Mouse (Mus musculus) bone marrow, adult 2 months (tissue): ENCODE measurements around the gene Pigyl. TPM values are rescaled to one million over a fixed set of nuclear protein-coding genes. Genes with fewer than 3 reads are reported as not detected.

Source experiments
- H3K27ac ChIP-seq: fragments of 200-500 bp; 2 replicates; pipeline ENCODE4 v1.5.1; 2012; ENCODE audit warnings: low read depth, mild to moderate bottlenecking, control low read depth, inconsistent platforms, low read length; ENCODE audit not compliant: control insufficient read depth, poor library complexity, insufficient read depth
- H3K4me1 ChIP-seq: fragments of 200-500 bp; 2 replicates; pipeline ENCODE4 v1.6.1; 2011; ENCODE audit warnings: low read length; ENCODE audit not compliant: control insufficient read depth, insufficient read depth
- H3K4me3 ChIP-seq: fragments of 200-500 bp; replicated peaks from 2 replicates; pipeline ENCODE3; 2011; ENCODE audit warnings: mild to moderate bottlenecking, low read depth, low read length, control low read depth; ENCODE audit not compliant: control insufficient read depth
- CTCF ChIP-seq: fragments of 200-500 bp; IDR thresholded peaks from 2 replicates; pipeline ENCODE4 v1.5.1; 2011; ENCODE audit warnings: low read length, control low read depth; ENCODE audit not compliant: control insufficient read depth, insufficient read depth
- POLR2A ChIP-seq: fragments of 200-500 bp; IDR thresholded peaks from 2 replicates; pipeline ENCODE4 v1.6.1; 2011; ENCODE audit warnings: low read depth, mild to moderate bottlenecking, control low read depth, low read length, borderline replicate concordance; ENCODE audit not compliant: control insufficient read depth
- WGBS: fragments of 180-500 bp; shearing (Covaris S2); methylation state at CpG from one replicate; pipeline ENCODE4 v1.1.7; 2018; 5-methylcytosine and 5-hydroxymethylcytosine counted together
- polyA plus RNA-seq: library from polyadenylated mRNA; stranded (reverse); fragments of >200 nt; gene quantifications from 2 replicates; pipeline ENCODE4 v1.2.4, GENCODE M21; 2011; ENCODE audit warnings: low replicate concordance; ENCODE audit not compliant: missing spikeins, insufficient read depth, insufficient read length

The Pigyl gene
- polyA plus RNA-seq, 1 experiment = 23.3 TPM

DNA sequence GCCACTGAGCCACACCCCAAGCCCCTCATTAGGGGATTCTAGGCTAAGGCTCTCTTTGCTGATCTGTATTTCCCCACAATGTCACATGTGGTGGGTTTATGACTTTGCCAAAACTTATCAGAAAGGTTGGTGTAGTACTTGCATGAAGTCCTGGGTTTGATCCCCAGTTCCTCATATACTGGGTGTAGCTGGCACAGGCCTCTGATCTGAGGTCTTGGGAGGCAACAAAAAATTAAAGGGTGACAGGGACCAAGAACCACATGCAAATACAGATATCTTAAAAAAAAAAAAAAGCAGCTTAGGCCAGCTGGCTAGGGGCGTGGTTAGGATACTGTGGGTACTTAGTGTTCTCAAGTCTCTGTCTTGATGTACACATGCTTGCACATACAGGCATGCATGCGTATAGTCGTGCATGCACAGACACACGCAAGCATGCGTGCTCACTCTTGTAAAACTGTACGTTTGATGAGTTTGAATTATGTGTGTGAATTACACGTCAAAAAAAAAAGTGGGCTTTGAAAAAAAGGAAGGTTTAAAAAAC is 33.5 kb upstream of the Pigyl start:
- H3K27ac ChIP-seq = peak overlapping the region; percentile 81
- TF ChIP-seq CTCF (no peak), POLR2A (no peak)
- WGBS = 65% methylated on average over 7 of the region's 7 CpGs
- no peak overlapping the region for H3K4me3 ChIP-seq
- H3K4me1 ChIP-seq = peaks cover 26% of the 10 kb centered on the region

DNA sequence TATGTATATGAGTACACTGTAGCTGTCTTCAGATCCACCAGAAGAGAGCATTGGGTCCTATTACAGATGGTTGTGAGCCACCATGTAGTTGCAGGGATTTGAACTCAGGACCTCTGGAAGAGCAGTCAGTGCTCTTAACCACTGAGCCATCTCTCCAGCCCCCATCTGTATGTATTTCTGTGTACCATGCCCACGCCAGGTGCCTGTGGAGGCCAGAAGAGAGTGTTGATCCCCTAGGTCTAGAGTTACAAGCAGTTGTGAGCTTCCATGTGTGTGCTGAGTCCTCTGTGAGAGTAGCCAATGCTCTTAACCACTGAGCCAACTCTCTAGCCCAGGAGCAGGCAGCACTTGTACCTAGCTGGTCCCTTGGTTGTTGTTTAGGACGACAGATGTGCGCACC is 32.5 kb upstream of the Pigyl start:
- no peak overlapping the region for H3K4me3 ChIP-seq
- no peak for TF ChIP-seq POLR2A
- no peak for TF ChIP-seq CTCF
- 87% methylated on average over 3 of the region's 3 CpGs for WGBS
- peak overlapping the region; percentile 73 for H3K27ac ChIP-seq
- peaks cover 26% of the 10 kb centered on the region for H3K4me1 ChIP-seq

DNA sequence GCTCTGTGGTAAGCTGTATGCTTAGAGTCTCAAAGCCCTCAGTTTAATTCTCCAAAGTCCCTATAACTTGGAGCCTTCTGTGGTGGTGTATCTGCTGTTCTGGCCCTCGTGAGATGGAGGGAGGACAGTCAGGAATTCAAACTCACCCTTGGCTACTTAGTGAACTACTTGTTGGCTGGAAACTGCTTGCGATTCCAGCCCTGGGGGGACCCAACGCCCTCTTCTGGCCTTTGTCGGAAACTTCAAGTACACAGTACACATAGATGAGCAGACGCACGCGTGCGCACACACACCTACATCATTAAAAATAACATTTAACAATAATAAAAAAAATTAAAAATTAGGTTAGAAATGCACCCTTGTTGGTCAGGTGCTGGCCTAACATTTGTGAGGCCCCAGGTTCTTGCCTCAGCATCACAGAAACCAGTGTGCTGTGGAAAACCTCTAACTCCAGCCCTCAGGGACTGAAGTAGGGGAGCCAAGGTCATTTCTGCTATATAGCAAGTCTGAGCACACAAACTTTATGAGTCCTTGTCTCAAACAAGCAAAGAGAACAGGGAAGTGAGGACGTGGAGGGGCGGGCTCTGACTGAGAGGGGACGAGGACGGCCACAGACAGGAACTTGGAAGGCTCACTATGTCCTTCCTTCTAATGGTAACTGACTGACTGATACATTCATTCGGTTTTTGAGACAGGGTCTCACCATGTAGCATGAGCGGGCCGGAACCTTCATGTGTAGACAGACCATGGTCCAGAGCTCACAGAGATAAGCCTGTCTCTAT is 31.2 kb upstream of the Pigyl start:
- H3K27ac ChIP-seq = peak overlapping the region; percentile 35
- 66% methylated on average over 15 of the region's 15 CpGs for WGBS
- TF ChIP-seq CTCF (no peak), POLR2A (no peak)
- H3K4me3 ChIP-seq = no peak overlapping the region
- peaks cover 24% of the 10 kb centered on the region for H3K4me1 ChIP-seq

DNA sequence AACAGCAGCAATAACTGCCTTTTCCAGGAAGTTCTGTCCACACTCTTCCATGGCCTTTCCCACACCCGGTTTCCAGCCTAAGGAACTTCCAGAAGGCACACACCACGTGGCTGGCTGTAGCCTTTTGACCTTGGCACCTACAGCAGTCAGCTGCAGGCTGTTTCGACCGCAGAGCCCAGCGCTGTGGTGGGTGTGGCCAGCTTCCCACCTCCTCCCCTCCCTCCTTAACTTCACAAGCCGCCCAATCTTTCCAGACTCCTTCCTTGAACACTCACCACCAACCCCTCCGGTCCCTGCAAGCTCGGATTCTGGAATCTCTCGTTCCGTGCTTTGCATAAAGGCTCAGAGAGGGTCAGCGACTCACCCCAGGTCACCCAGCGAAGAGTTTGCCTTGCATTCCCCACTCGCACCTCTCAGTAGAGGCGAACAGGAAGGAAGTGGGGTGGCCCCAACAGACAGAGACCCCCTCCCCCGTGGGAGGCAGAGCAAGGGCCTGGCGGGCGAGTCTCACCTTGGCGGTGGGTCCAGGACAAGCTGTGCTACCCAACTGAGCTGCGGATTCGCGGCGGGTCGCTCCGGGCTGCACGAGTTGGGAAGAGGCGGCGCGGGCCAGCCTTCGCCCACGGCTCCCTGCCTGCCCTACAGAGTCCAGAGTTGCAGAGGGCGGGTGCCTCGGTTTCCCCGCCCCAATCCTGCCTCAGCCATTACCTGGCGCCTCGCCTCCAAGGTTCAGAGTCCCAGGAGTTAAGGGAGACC is 25.2 kb upstream of the Pigyl start:
- Histone ChIP-seq H3K4me1 (peaks cover 4% of the 10 kb centered on the region; the same call in 1 of the 2 replicates), H3K4me3 (peak overlapping the region; percentile 59), H3K27ac (peak overlapping the region; percentile 20)
- TF ChIP-seq CTCF = no peak
- TF ChIP-seq POLR2A = peak; percentile 21; the same call in 1 of the 2 replicates
- WGBS = 2% methylated on average over 35 of the region's 35 CpGs

DNA sequence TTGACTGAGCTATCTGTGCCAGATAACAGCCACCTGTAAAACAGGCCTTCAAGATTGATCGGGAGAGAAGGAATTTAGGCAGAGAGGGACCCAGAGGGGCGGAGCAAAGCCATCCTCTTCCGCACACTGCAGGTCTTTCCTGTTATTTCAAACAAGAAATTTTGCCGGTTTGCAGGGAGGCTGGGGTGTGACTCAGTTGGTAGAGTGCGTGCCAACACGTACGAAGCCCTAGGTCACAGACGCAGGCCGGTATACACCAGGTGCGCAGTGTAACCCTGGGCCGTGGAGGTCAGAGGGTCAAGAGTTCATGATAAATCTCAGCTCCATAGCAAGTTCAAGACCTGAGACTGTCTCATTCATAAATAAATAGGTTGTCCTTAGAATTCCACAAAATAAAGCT is 24.4 kb upstream of the Pigyl start:
- Histone ChIP-seq H3K27ac (no peak overlapping the region), H3K4me1 (peaks cover 7% of the 10 kb centered on the region), H3K4me3 (peak overlapping the region; percentile 12)
- TF ChIP-seq POLR2A (no peak), CTCF (no peak)
- WGBS = 84% methylated on average over 11 of the region's 11 CpGs

DNA sequence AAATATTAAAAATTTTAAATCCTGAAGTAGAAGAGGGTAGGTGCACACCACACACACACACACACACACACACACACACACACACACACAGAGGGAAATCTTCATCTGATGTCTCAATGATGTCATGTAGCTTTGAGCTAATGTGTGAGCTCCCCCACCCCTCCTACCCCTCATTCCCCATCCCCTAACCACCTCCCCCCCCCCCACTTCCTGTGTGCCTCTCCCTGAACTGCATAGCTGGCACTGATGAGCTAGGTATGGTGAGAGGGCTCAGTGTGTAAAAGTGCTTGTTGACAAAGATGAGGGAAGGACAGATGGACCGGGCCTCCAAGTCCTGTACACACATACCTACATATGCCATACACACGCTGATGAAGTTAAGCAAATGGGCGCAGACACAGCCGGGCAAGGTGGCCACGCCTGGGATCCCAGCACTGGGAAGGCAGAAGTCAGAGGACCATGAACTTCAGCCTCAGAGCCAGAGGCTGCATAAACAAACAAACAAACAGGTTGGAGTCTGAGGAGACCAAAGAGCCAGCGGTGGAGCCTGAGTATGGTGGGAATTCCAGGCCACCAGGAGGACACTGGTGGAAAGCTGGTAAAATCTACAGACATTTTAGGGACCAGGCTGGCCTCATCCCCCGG is 22.3 kb upstream of the Pigyl start:
- no peak for TF ChIP-seq CTCF
- no peak for TF ChIP-seq POLR2A
- H3K4me1 ChIP-seq = peaks cover 7% of the 10 kb centered on the region
- peak overlapping the region; percentile 70 for H3K27ac ChIP-seq
- H3K4me3 ChIP-seq = peak overlapping the region; percentile 54
- 68% methylated on average over 7 of the region's 7 CpGs for WGBS

DNA sequence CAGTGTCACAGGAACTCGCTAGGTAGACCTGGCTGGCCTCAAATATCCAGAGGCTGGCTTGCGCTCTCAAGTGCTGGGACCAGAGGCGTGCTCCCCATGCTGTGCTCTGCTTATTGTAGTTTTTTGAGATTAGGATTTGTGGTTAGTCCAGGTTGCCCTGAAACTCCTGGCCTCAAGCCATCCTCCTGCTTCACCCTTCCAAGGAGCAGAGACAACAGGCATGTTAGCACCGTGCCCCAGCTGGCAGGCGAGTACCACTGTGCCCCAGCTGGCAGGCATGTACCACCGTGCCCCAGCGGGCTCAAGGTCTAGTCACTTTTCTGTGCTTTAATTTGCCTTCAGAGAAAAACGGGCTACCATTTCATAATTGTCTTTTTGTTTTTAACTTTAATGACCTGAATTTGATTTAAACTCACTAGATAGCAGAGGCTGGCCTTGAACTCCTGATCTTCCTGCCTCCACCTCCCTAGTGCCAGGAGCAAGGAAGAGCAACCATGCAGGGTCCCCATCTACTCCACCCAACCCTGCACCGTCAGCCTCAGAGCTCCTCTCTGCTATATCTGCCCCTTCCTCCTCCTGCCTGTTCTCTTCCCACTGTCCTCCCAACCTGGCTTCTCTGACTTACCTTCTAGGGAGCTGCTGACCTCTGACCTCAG is 21.5 kb upstream of the Pigyl start:
- WGBS = 56% methylated on average over 9 of the region's 9 CpGs
- peak overlapping the region; percentile 70 for H3K27ac ChIP-seq
- H3K4me3 ChIP-seq = peak overlapping the region; percentile 54
- H3K4me1 ChIP-seq = peaks cover 7% of the 10 kb centered on the region
- TF ChIP-seq POLR2A (no peak), CTCF (no peak)
